Mouse (Mus musculus): ENCODE measurements around the gene Dock4. TPM values are rescaled to one million over a fixed set of nuclear protein-coding genes. Genes with fewer than 3 reads are reported as not detected.

Dock4 gene
- polyA plus RNA-seq, 1 experiment from 2014 or later = 1.8 TPM

DNA sequence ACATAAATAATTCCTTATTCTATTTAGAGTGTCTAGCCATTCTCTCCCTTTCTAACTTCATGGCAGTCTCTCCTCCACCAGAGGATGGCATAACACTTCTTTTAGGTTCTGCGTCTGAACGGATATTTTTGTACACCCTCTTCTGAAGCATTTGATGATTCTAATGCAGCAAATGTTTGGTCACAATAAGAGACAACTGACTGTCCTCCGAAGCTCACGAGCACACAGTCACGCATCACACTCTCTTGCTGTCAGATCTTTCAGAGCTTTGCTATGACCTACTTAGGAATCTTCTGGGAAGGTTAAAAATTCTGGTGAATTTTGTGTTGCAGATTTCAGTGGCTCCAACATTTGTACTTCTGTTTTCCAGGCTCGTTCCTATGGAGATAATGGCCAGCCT, 149.7 kb downstream of the Dock4 start:
- H3K36me3 ChIP-seq (ENCODE audit: control insufficient read depth, insufficient read depth) = no peaks in the 10 kb centered on the region
- H3K9ac ChIP-seq (ENCODE audit: low read depth, low read length) = no peak overlapping the region
- TF ChIP-seq CTCF (IDR thresholded peaks at IDR 0.05; ENCODE audit: low read depth) = no peak
- no peak for ATAC-seq
- H3K4me3 ChIP-seq (ENCODE audit: low read depth, low read length) = no peak overlapping the region
- H3K4me1 ChIP-seq (replicated peaks; ENCODE audit: control insufficient read depth, insufficient read depth, low read length) = no peaks in the 10 kb centered on the region
- H3K27ac ChIP-seq (ENCODE audit: low read depth, low read length) = no peak overlapping the region
- no peaks in the 10 kb centered on the region for H3K27me3 ChIP-seq (replicated peaks; ENCODE audit: control insufficient read depth, insufficient read depth, low read length)
- 86% methylated on average over 6 of the region's 6 CpGs for WGBS
- no peak overlapping the region for H3K4me2 ChIP-seq (replicated peaks; ENCODE audit: low read depth)
- H3K9me3 ChIP-seq (ENCODE audit: control insufficient read depth) = no peaks in the 10 kb centered on the region

GRCm38 (mm10) chr12:40596020-40596419, 150.3 kb downstream of the Dock4 start:
- H3K27me3 ChIP-seq (replicated peaks; ENCODE audit: control insufficient read depth, insufficient read depth, low read length) = no peaks in the 10 kb centered on the region
- no peak for TF ChIP-seq CTCF (IDR thresholded peaks at IDR 0.05; ENCODE audit: low read depth)
- no peak overlapping the region for H3K4me3 ChIP-seq (ENCODE audit: low read depth, low read length)
- H3K4me1 ChIP-seq (replicated peaks; ENCODE audit: control insufficient read depth, insufficient read depth, low read length) = no peaks in the 10 kb centered on the region
- H3K36me3 ChIP-seq (ENCODE audit: control insufficient read depth, insufficient read depth) = no peaks in the 10 kb centered on the region
- H3K9ac ChIP-seq (ENCODE audit: low read depth, low read length) = no peak overlapping the region
- no peak for ATAC-seq
- no peaks in the 10 kb centered on the region for H3K9me3 ChIP-seq (ENCODE audit: control insufficient read depth)
- WGBS = 80% methylated on average over 7 of the region's 7 CpGs
- H3K27ac ChIP-seq (ENCODE audit: low read depth, low read length) = no peak overlapping the region
- no peak overlapping the region for H3K4me2 ChIP-seq (replicated peaks; ENCODE audit: low read depth)

- Histone ChIP-seq H3K9me3 (ENCODE audit: control insufficient read depth) (no peaks in the 10 kb centered on the region), H3K4me1 (replicated peaks; ENCODE audit: control insufficient read depth, insufficient read depth, low read length) (no peaks in the 10 kb centered on the region), H3K27me3 (replicated peaks; ENCODE audit: control insufficient read depth, insufficient read depth, low read length) (no peaks in the 10 kb centered on the region), H3K4me2 (replicated peaks; ENCODE audit: low read depth) (no peak overlapping the region), H3K27ac (ENCODE audit: low read depth, low read length) (no peak overlapping the region), H3K4me3 (ENCODE audit: low read depth, low read length) (no peak overlapping the region), H3K9ac (ENCODE audit: low read depth, low read length) (no peak overlapping the region), H3K36me3 (ENCODE audit: control insufficient read depth, insufficient read depth) (no peaks in the 10 kb centered on the region)
- no peak for TF ChIP-seq CTCF (IDR thresholded peaks at IDR 0.05; ENCODE audit: low read depth)
- no peak for ATAC-seq
- WGBS = 77% methylated on average over 6 of the region's 6 CpGs
These were observed 150.7 kb downstream of the Dock4 start for GRCm38 (mm10) chr12:40596441-40596840.

DNA sequence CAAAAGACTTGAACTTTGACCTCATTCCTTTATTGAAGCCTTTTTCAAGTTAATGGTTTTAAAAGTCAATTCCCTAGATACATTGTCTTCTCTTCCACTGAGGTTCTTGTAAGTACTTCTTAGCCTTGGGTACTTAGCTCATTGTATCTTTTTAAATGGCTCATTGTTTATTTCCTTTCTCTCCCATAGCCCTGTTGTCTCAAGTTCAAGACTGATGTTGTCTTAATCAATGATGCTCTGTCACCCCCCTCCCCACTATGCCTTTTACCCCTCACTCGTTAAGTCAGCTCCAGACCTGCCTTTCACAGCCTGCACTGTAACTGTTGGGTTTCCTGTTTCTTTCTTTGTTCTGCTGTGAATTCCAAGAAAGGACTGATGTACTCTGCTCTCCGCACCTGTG, 154.2 kb downstream of the Dock4 start:
- ATAC-seq = no peak
- Histone ChIP-seq H3K4me2 (replicated peaks; ENCODE audit: low read depth) (no peak overlapping the region), H3K4me1 (replicated peaks; ENCODE audit: control insufficient read depth, insufficient read depth, low read length) (no peaks in the 10 kb centered on the region), H3K9me3 (ENCODE audit: control insufficient read depth) (no peaks in the 10 kb centered on the region), H3K9ac (ENCODE audit: low read depth, low read length) (no peak overlapping the region), H3K36me3 (ENCODE audit: control insufficient read depth, insufficient read depth) (no peaks in the 10 kb centered on the region), H3K27ac (ENCODE audit: low read depth, low read length) (no peak overlapping the region), H3K4me3 (ENCODE audit: low read depth, low read length) (no peak overlapping the region), H3K27me3 (replicated peaks; ENCODE audit: control insufficient read depth, insufficient read depth, low read length) (no peaks in the 10 kb centered on the region)
- WGBS = 82% methylated on average over 2 of the region's 2 CpGs
- no peak for TF ChIP-seq CTCF (IDR thresholded peaks at IDR 0.05; ENCODE audit: low read depth)

DNA sequence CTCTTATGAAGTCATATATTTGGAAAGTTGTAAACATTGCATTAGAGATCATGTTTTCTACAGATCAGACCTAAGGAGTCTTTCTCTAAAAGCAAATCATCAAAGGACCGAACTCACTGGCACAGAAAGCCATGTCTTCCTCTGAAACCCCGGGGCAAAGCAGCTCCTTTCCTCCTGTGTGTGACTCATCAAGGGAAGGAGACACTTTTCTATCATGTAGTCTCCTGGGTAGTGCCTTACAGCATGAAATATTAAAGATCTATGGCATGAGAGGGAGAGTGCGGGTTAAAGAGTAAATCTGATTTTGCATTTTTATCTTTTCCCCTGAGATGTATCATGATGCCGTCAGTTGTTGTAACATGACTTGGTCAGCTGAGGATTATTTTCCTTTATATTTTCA, 159.8 kb downstream of the Dock4 start:
- no peak overlapping the region for H3K4me3 ChIP-seq (ENCODE audit: low read depth, low read length)
- WGBS = 89% methylated on average over 4 of the region's 4 CpGs
- no peaks in the 10 kb centered on the region for H3K36me3 ChIP-seq (ENCODE audit: control insufficient read depth, insufficient read depth)
- H3K9me3 ChIP-seq (ENCODE audit: control insufficient read depth) = no peaks in the 10 kb centered on the region
- no peaks in the 10 kb centered on the region for H3K4me1 ChIP-seq (replicated peaks; ENCODE audit: control insufficient read depth, insufficient read depth, low read length)
- no peak overlapping the region for H3K27ac ChIP-seq (ENCODE audit: low read depth, low read length)
- no peak overlapping the region for H3K9ac ChIP-seq (ENCODE audit: low read depth, low read length)
- H3K4me2 ChIP-seq (replicated peaks; ENCODE audit: low read depth) = no peak overlapping the region
- no peak for TF ChIP-seq CTCF (IDR thresholded peaks at IDR 0.05; ENCODE audit: low read depth)
- ATAC-seq = no peak
- H3K27me3 ChIP-seq (replicated peaks; ENCODE audit: control insufficient read depth, insufficient read depth, low read length) = no peaks in the 10 kb centered on the region

DNA sequence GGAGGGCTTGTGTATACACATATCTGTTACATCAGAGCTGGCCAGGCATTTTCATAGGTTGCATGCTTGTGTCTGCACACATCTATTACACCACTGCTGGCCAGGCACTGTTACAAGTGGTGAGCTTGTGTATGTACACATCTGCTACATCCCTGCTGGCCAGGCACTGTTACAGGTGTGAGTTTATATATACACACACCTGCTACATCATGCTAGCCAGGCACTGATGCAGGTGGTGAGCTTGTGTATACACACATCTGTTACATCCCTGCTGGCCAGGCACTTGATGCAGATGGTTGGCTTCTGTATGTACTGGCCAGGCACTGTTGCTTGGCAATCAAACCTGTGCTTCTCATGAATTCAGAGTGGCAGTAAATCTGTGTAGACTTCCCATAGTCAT, 177.2 kb downstream of the Dock4 start:
- Histone ChIP-seq H3K27me3 (replicated peaks; ENCODE audit: control insufficient read depth, insufficient read depth, low read length) (no peaks in the 10 kb centered on the region), H3K36me3 (ENCODE audit: control insufficient read depth, insufficient read depth) (no peaks in the 10 kb centered on the region), H3K4me1 (replicated peaks; ENCODE audit: control insufficient read depth, insufficient read depth, low read length) (no peaks in the 10 kb centered on the region), H3K9me3 (ENCODE audit: control insufficient read depth) (no peaks in the 10 kb centered on the region), H3K27ac (ENCODE audit: low read depth, low read length) (no peak overlapping the region), H3K9ac (ENCODE audit: low read depth, low read length) (no peak overlapping the region), H3K4me2 (replicated peaks; ENCODE audit: low read depth) (no peak overlapping the region), H3K4me3 (ENCODE audit: low read depth, low read length) (no peak overlapping the region)
- no peak for TF ChIP-seq CTCF (IDR thresholded peaks at IDR 0.05; ENCODE audit: low read depth)
- no peak for ATAC-seq

DNA sequence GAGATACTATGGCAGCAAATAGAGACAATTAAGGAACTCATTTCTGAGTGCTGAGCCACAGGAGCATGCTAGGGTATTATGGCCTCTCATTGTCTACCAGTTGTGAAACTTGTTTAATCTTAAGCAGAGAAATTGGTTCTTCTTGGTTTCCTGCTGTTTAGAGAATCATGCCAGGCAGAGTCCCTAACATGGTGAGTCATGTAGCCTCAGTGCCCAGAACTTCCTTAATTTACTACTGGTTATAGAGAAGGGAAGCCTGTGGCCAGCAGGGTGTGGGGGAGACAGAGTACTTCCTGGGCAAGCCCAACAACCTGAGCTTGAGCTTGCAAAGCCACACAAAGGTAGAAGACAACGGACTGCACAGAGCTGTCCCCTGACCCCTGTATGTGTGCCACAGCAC, 180.8 kb downstream of the Dock4 start:
- Histone ChIP-seq H3K4me3 (ENCODE audit: low read depth, low read length) (no peak overlapping the region), H3K4me2 (replicated peaks; ENCODE audit: low read depth) (no peak overlapping the region), H3K4me1 (replicated peaks; ENCODE audit: control insufficient read depth, insufficient read depth, low read length) (no peaks in the 10 kb centered on the region), H3K27me3 (replicated peaks; ENCODE audit: control insufficient read depth, insufficient read depth, low read length) (no peaks in the 10 kb centered on the region), H3K36me3 (ENCODE audit: control insufficient read depth, insufficient read depth) (no peaks in the 10 kb centered on the region), H3K9me3 (ENCODE audit: control insufficient read depth) (no peaks in the 10 kb centered on the region), H3K27ac (ENCODE audit: low read depth, low read length) (no peak overlapping the region), H3K9ac (ENCODE audit: low read depth, low read length) (no peak overlapping the region)
- no peak for ATAC-seq
- WGBS = 100% methylated on average over 1 of the region's 1 CpGs
- TF ChIP-seq CTCF (IDR thresholded peaks at IDR 0.05; ENCODE audit: low read depth) = no peak
